Mouse (Mus musculus) ES-E14 (cell line): ENCODE data around the gene Bach1.

Experiments
- CHD2 ChIP-seq: IDR thresholded peaks from 2 replicates; pipeline ENCODE4 v1.6.1; 2014; ENCODE audit warnings: mild to moderate bottlenecking, low read depth, low read length, inconsistent platforms
- HCFC1 ChIP-seq: IDR thresholded peaks from 2 replicates; pipeline ENCODE4 v1.6.1; 2012; ENCODE audit warnings: low read length, inconsistent platforms, borderline replicate concordance; ENCODE audit not compliant: insufficient read depth
- MAFK ChIP-seq: IDR thresholded peaks from 2 replicates; pipeline ENCODE4 v1.6.1; 2014; ENCODE audit warnings: mild to moderate bottlenecking, low read depth, low read length, inconsistent platforms; ENCODE audit not compliant: insufficient read depth
- ZC3H11A ChIP-seq: IDR thresholded peaks from 2 replicates; pipeline ENCODE4 v1.6.1; 2012; ENCODE audit warnings: low read depth, mild to moderate bottlenecking, inconsistent platforms, low read length, borderline replicate concordance
- ZNF384 ChIP-seq: IDR thresholded peaks from 2 replicates; pipeline ENCODE4 v1.6.1; 2012; ENCODE audit warnings: low read depth, low read length, inconsistent platforms

DNA sequence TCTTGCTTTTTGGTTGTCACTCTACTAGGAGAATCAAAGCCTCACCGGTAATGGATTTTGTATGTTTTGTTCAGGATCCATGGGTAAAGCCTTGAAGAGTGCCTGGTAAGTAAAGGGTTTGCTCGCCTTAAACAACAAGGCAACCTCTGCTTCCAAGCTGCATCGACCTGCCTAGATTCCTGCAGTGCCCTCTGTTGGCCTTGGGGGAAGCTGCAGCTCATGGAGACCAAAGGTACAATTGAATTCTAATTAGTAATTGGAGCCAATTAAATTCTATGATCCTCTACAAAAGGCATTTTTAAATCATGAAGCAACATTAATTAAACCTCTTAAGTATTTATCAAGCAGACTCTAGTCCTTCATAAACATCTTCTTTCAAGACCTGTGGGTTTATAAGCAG is 75.7 kb downstream of the Bach1 start:
- no peak for TF ChIP-seq CHD2
- no peak for TF ChIP-seq MAFK
- no peak for TF ChIP-seq ZNF384
- TF ChIP-seq HCFC1 = no peak
- no peak for TF ChIP-seq ZC3H11A
